Mouse (Mus musculus) lung, postnatal 36 days (tissue): ENCODE measurements around the gene Arl16.

Experiments used
- DNase-seq: peaks from one replicate; pipeline ENCODE4 v3.0.0; 2022; ENCODE audit warnings: mixed read lengths

The Arl16 gene

DNA sequence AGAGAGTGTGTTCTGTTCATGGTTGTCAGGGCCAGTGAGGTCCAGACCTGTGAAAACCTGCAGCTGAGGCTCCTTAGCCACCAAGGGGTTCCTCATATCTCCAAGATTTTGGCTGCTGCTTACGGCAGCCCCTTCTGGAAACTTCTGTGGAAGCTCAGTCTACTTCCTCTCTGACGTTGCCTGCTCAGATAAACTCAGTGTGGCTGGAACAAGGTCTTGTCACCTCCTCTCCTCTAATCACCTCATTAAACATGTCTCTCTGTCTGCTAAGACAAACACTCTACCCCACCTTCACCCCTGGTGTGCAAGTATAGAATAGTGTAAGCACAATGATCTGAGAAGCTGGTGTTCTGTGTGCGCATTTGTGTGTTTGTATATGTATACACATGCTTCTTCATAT, 21.9 kb downstream of the Arl16 start:
- no peak for DNase-seq

DNA sequence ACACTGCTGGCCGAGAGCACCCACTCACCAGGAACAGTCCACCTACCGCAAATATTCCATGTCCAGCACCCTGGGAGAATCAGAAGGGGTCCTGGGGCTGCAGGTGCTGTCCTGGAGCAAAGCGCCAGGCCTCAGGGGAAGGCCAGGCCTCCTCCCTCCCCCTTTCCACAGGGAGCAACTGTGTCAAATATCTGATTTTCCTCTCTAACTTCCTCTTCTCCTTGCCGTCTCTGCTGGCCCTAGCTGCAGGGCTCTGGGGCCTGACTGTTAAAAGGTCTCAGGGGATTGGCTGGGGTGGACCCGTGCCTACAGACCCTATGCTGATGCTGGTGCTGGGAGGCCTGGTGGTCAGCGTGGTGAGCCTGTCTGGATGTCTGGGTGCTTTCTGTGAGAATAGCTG, 23.3 kb downstream of the Arl16 start:
- no peak for DNase-seq

DNA sequence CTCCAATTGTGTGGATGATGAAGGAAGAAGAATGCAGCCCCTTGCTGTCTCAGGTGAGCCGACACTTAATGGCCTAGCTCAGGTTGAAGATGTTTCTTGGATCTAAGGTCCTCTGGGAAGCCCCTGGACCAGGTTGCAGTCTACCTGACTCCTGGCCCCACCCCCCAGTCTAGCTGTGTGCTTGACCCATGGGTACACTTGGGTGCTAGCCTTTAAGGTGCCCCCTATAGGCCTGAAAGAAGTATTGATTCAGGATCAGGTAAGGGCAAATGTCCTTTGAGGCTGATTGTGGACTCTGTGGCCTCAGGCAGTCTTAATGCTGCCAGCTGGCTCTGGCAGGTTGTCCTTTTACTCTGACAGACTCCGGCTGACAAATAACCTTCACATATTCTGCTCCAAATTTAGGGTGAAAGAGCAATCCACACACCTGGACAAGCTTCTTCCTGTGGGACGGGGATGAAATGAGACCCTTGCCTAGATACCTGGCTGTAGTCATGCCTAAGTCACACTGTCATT, 24.6 kb downstream of the Arl16 start:
- no peak for DNase-seq

DNA sequence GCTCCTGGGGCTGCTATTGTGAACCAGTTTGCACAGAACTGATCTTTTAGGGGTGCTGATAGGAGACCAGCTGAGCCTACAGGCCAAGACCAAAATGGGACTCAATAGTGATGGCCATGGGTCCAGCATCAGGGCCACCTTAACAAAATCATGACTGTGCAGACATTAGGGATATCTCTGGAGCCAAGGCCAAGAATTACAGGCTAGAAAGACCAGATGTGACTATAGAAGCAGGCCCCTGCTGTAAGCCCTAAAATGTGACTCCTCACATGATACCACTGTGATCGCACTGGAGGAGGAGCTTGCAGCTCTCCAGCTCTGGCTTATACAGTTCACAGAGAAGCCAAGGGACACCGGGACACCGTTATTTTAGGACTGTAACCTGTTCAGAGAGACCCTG, 25.1 kb downstream of the Arl16 start, which contains the start of gene Tspan10:
Tspan10 (plus strand) TSS at position 301 of the 400 bp plus-strand sequence.
- no peak for DNase-seq

DNA sequence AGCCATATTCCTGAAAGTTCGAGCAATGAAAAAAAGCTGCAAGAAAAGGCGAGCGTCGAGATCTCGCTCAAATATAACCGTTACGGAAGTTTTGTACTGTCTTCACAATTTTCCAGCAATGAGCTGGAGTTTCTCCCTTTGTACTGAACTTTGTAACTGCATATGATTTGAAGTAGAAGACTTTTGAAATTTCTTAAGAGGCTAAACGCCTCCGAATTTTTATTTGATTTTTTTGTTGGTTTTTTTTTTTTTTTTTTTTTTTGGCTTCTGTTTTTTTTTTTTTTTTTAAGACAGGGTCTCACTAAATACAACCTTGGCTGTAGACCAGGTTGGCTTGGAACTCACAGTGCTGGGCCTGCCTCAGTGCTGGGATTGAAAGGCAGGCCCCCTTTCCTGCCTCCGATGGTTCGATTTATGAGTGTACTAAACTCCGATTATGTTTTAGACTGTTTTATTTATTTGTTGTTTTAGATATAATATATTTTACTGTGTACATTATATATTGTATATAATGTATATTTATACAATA, 29.5 kb downstream of the Arl16 start:
- DNase-seq: no peak

DNA sequence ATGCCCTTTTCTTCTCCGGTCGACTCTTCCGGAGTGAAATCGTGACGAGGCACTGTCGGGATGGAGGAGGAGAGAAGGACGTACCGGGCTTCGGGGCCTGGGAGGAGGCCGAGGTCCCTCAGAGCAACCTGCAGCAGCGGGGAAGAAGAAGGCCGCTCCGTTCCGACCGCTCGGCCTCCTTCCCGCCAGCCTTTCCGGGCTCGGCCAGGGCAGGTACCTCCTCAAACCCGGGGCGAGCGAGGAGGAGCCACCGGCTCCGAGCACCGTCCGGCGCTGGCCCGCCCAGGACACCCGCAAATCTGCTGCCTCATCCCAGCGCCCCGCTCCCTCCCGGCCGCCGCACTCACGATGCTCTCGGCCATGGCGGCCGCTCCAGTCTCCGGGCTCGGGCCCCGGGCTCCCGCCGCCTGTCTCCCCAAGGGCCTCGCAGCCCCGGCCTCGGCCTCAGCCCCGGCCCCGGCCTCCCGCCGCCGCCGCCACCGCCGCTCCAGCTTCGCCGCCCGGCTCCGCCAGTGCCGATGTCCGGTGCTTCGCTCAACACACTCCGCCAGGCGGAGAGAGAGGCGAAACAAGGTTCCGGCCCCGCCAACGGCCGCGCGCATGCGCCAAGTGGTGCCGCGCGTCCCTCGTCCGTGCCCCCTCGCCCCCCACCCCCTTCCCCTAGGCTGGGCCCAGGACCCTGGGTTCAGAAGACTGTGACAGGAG, 30.1 kb downstream of the Arl16 start, which contains the start of gene Nploc4:
Nploc4 (minus strand) TSS at position 557 of the 705 bp plus-strand sequence.
- DNase-seq: peak; percentile 87

DNA sequence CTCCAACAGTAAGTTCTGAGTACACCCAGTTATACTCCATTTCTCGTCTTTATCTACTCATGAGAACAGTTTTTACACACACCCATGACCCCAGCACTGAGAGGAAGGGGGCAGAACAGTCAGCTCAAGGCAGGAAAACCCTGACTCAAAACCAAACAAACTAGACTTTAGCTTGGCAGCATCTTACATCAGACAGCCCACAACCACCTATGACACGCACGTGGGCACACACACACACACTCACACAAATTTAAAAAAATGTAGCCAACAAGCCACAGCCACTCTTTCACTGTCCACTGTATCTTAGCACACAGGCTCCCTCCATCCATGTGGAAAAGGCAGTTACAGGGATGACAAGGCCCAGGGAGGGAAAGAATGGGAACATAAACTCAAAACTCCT, 40.7 kb downstream of the Arl16 start:
- no peak for DNase-seq

DNA sequence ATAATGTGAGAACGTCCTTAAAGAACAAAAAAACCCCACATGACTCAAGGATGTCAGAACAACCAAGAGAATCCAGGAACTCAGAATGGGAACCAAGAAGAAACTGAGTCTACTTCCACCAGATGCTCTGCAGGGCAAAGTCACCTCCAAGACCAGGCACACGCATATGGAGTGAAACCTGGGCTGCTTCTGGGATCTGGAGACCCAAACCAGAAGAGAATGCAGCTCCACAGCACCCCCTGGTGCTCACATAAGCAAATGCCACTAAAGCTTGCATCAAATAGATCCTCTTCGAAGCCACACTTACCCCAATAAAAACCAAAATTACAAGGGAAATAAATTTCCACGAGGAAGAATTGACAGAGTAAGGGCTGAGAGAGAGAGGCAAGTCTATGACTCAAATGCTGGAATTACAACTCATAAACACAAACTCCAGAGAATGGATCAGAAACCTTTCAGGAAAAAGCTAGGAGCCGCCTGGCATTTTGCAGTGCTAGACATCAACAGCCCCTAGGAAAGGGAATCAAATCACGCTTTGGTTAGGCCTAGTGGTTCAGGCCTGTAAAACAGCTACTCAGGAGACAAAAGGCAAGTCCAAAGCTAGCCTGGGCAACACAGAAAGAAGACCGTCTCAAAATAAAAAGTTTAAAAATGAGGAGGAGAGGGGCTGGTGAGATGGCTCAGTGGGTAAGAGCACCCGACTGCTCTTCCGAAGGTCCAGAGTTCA, 43.7 kb downstream of the Arl16 start:
- peak; percentile 67 for DNase-seq

DNA sequence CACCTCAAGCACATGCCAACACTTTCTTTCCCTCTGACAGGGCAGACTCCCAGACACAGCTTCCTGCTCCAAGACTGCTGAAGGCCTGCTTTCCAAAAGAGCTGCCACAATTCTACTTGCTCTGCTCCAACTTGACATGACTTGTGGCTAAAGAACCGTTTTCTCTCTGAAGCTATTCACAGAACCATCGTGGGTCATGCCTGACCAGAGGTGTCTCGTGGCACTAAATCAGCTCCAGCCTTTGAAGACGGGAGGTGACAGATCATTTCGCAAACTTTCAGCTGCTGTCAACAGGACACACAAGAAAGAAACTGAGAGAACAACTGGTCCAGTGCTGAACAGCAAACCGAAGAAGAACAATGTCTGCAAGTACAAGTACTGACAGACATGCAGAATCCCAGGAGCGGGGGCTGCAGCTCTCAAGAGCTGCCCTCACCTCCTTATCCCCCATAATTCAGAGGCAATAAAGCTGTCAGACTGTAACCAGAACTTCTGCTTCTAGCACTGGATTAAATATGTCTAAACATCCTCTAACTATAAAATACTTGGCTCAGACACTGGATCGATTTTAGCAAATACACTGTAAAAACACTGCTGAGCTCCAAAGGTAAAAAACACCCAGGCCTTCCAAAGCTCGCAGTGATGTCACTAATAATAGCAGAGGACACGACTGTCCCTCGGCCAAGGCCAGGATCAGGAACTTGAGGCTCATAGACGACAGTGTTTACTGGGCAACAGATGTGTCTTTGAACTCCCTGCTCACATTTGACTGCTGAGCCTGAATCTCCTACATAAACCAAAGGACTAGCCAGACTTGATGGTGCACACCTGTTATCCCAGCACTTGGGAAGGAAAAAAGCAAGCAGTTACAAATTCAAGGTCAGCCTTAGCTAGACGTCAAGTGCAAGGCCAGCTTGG, 44.5 kb downstream of the Arl16 start:
- no peak for DNase-seq

DNA sequence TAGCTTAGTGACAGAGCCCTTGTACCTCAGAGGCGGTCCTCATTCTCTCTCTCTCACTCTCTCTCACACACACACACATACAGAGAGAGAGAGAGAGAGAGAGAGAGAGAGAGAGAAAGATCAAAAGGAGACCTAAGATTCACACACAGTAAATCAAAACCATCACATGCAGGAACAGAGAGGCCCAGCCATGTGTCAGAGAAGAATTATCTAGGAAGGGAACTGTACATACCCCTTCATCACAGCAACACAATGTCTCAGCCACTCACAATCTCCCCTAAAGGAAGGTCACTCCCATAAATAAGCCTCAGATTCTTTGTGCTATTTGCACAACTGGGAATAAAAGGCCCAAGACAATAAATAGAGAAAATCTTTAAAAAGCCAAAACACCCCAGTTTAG, 48.8 kb downstream of the Arl16 start:
- DNase-seq: no peak

DNA sequence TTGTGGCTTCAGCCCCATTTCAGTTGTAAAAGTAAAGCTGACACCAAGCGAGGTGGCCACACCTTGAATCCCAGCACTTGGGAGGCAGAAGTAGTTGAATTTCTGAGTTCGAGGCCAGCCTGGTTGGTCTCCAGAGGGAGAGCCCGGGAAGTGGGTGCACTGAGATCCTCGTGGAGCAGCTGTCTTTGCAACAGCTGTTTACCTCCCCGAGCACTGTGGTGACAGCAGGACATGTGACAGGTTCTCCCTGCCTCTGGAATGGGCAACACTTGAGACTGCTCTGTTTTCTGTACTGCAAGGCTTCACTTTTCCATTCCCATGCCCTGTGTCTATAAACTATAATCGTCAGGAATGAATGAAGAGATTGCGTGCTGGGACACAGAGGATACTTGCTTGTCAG, 49.6 kb downstream of the Arl16 start:
- DNase-seq: no peak
